Mouse (Mus musculus) heart, adult 18-20 months (tissue): ENCODE results near the gene Ppp1r27. TPM values are rescaled to one million over a fixed set of nuclear protein-coding genes. Genes with fewer than 3 reads are reported as not detected.

Experiments used
- DNase-seq, 2 experiments: peaks; one replicate each; pipeline ENCODE4 v3.0.0; 2021 to 2022; ENCODE audit warnings: mixed read lengths in 1 of 2
- total RNA-seq, 2 experiments: library from RNA; stranded (reverse); gene quantifications; 2 replicates each; pipeline ENCODE4 v1.2.3; 2021

Ppp1r27 gene
- total RNA-seq, 2 experiments from 2014 or later, result 0.35 TPM; not detected in 1

DNA sequence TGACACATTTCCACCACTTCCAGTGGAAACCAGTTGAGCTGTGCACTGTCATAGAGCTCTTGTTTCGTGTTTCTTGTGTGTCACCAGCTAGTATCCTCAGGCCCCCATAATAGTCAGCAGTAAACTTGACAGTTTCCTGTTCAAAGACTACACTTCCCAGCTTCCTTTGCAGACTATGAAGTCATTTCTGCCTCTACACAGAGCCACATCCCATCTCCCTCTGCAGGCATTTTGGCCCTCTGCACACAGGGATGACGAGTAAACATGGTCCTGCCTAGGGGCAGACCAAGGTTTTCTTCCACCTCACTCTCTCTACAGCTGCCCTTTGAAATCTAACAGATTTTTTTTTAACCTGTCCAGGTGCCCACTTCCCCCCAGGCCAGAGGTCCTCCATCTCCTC, 3.5 kb downstream of the Ppp1r27 start:
- DNase-seq, result no peak

- DNase-seq, result no peak
These were observed 5.0 kb downstream of the Ppp1r27 start for GRCm38 (mm10) chr11:120545964-120546363.

- no peak for DNase-seq
These were observed 8.6 kb downstream of the Ppp1r27 start for GRCm38 (mm10) chr11:120542376-120542775.

GRCm38 (mm10) chr11:120541907-120542306, 9.0 kb downstream of the Ppp1r27 start:
- DNase-seq, result peak; percentile 61 to 74

DNA sequence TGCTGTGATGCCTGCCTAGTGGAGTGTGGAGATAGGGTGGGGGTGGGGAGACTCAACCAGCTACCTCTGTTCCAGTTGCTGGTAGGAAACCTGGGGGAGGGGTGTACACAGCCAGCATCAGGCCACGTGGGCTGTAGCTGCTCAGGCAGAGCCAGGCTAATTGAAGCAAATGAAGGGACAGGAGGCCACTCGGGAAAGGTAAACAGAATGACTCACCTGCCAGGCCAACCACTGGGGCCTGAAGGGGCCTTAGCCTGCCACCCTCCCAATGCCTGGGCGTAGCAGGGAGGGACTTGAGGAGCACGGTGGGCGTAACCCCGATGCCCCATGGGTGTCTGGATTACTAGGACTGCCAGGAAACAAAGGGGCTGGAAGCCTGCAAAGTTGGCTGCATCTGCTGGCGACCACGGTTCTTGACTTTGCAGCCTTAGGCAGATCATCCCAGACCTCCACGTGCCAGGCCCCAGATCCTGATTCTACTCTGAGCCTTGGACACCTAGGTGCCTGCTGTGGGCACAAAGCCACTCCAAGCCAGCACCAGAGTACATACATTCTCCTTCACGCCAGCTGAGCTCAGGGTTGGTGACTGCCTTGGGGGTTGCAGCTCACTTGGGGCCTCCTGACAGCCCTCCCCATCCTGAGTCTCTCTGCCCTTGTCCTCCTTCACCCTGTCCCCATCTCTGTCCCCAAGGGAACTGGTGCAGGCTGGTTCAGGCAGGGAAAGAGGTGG, 11.5 kb downstream of the Ppp1r27 start:
- DNase-seq, result no peak

- no peak for DNase-seq
These were observed 12.0 kb downstream of the Ppp1r27 start for GRCm38 (mm10) chr11:120538955-120539284.

GRCm38 (mm10) chr11:120538485-120538884, 12.4 kb downstream of the Ppp1r27 start:
- DNase-seq, result peak; percentile 85 to 88

GRCm38 (mm10) chr11:120535804-120536203, 15.1 kb downstream of the Ppp1r27 start:
- no peak for DNase-seq

DNA sequence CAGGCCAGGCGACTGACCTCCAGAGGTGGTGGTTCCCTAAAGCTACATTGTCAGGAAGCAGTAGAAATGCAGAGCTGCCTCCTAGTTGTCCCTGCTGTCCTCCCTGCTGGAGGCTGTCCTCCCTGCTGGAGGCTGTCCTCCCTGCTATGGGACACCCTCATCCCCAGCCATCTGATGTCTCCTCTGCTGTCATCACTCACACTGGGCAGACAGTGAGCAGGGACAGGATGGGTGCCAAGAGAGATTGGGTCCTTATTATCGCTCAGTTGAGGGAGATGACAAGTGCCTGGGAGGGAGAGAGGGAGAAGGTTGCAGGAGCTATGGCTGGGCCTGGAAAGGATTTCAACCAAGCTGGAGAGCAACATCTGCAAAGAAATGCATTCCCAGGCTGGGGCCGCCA, 15.8 kb downstream of the Ppp1r27 start:
- no peak for DNase-seq

- DNase-seq, result no peak
These were observed 16.8 kb downstream of the Ppp1r27 start for GRCm38 (mm10) chr11:120534093-120534492.

GRCm38 (mm10) chr11:120531646-120532045, 19.3 kb downstream of the Ppp1r27 start:
- DNase-seq, result no peak

GRCm38 (mm10) chr11:120530085-120530964, 20.6 kb downstream of the Ppp1r27 start, which contains the start of gene Gcgr:
Gene Gcgr (plus strand): TSS chr11:120530699.
- DNase-seq, result no peak

GRCm38 (mm10) chr11:120528903-120529302, 22.0 kb downstream of the Ppp1r27 start:
- no peak for DNase-seq

GRCm38 (mm10) chr11:120527690-120528354, 23.1 kb downstream of the Ppp1r27 start:
- DNase-seq, result no peak

DNA sequence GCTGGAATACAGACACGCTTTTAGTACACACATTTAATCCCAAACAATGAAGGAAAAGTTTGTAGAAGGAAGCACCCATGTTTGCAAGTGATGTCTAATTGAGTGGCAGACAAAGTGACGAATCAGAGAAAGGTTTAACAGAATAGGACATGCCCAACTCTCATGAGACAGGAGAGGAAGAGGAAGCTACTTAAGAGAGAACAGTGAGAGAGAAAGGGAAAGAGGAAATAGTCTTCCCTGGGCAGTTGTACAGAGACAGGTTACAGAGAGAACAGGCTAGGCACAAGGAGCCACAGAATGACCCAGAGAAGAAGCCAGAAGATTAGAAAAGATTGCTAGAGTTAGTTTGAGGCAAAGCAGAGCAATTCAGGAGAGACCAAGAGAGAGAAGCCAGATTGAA, 25.0 kb downstream of the Ppp1r27 start:
- no peak for DNase-seq

GRCm38 (mm10) chr11:120522581-120522980, 28.4 kb downstream of the Ppp1r27 start:
- no peak for DNase-seq

DNA sequence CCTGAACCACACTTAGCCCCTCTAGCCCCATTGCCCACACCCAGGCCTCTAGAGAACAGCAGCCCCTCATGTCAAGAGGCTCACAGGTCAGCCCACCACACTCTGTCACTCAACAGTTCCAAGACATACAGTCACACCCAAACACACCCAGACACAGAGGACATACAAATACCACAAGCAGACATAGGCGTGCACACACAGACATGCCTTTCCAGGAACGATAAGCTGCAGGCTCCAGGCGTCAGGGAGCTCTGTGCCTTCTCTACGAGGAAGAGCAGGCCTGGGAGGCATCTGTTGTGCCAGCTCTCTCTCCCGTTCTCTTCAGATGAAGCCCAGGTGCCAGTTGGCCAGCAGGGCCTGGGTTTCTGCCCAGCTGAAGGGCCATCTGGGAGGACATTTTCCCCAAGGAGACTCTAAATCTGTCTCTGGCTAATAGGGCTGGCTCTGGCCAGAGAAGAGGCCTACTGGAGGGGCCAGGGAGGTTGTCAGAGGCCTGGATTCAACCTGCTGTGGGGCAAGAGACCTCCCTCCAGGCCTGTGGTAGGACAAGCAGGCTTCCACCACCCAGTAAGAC, 29.9 kb downstream of the Ppp1r27 start:
- peak; percentile 76 to 84 for DNase-seq

DNA sequence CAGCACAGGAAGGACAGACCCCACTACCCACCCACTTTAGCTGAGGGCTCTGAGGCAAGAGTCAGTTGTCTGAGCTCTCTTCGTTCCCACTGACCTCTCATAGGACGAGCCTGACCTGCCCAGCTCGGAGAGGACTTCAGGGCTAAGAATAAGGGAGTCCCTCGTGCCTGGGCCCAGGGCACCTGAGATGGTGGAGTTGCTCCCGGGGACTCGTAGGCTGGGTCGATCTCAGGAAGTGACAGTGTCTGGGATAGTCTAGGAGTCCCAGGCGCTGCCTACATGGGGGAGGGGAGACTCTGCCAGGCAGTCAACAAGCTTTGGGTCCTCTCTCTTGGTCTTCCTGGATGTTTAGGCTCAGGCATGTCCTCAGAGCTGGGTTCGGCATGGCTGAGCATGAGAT, 30.4 kb downstream of the Ppp1r27 start:
- no peak for DNase-seq

DNA sequence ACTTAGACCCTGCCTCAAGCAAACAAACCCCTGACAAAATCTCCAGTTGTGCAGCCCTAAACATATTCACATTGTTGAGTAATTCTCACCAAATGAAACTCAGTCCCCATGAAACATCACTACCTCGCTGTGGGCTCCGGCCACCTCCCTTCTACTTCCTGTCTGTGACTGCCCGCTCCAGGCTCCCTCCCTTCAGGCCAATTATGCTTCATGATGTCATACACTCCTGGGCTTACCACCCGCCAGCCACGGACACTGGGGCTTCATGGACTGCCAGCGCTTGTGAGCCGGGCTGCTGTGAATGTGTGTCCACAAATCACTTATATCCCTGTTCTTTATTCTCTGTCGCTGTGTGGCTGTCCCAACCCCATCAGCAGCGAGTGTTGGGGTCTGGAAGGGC, 31.2 kb downstream of the Ppp1r27 start:
- peak; percentile 79 to 87 for DNase-seq

DNA sequence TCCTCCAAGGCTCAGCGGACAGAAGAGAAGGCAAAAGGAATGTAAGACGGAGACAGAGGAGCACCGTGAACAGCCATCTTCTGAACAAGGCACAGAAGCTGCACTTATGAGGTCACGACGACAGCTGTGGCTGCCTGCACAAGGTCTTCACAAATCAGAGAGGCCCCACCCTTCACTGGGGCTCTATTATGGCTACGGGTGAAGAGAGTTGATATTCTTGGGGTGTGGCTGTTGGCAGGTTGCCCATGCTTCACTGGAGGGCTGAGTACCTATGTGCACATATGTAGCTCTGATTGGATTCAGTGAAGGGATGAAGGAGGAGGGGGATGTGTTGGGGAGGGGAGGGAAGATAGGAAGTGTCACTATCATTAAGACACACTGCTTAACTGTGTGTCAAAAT, 32.4 kb downstream of the Ppp1r27 start:
- no peak for DNase-seq

GRCm38 (mm10) chr11:120518027-120518426, 32.9 kb downstream of the Ppp1r27 start:
- peak; percentile 69 to 89 for DNase-seq

DNA sequence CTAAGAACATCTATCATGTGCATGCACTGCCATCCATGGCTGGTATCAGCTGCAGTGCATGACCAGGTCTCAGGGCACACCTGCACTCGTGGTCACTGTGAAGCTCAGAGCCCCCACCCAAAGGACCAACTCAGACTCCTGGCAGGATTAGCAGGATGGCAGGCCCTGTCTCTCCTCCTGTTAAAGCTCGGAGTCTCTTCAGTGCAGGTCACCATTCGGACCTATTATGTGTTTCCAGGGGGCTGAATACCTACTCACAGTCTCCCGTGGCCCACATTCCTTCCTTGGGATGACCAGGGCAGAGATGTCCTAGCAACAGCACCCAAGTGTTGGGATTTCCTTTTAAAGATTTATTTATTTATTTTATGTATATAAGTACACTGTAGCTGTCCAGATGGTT, 33.8 kb downstream of the Ppp1r27 start:
- DNase-seq, result no peak

DNA sequence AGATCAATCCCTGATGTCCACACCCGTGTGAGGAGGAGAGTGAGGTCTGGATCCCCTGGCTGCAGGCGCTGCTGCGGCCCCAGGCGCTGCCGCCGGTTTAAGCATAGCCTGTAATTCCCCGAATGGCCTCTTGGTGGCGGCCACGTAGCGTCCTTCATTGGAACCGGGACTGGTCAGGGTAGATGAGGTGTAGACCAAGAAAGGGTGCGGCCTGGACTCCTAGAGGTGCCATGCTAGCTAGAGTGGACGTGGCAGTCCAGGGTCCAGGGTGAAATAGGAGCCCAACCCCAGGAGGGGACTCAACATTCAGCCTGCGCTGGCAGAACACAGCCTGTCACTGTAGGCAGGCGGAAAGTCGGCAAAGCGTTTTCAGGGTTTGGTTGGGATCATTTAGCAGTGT, 35.3 kb downstream of the Ppp1r27 start:
- DNase-seq, result peak; percentile 88 to 96
